Mouse (Mus musculus): ENCODE data around the gene Uvrag.
A peak's percentile ranks its signal among the peaks of the same experiment; 100 is the strongest.

The Uvrag gene

DNA sequence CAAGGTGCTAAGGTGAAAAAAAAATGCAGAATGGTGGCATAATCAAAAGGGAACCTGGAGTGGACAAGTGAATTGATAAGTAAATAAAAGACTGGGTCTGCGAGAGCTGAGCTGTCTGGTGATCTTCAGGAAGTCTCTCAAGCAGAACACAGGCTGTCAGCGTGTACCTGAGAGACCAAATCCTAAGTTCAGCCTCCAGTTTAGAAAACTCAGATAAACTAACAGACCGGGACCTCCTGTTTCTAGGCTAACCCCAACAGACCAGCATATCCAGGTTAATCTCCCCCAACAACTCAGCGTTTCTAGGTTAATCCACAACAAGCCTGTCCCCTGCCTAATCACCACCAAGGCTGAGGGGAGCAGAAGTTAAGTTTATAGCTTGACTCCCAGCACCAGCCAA is 87.3 kb downstream of the Uvrag start:
- DNase-seq = no peak

DNA sequence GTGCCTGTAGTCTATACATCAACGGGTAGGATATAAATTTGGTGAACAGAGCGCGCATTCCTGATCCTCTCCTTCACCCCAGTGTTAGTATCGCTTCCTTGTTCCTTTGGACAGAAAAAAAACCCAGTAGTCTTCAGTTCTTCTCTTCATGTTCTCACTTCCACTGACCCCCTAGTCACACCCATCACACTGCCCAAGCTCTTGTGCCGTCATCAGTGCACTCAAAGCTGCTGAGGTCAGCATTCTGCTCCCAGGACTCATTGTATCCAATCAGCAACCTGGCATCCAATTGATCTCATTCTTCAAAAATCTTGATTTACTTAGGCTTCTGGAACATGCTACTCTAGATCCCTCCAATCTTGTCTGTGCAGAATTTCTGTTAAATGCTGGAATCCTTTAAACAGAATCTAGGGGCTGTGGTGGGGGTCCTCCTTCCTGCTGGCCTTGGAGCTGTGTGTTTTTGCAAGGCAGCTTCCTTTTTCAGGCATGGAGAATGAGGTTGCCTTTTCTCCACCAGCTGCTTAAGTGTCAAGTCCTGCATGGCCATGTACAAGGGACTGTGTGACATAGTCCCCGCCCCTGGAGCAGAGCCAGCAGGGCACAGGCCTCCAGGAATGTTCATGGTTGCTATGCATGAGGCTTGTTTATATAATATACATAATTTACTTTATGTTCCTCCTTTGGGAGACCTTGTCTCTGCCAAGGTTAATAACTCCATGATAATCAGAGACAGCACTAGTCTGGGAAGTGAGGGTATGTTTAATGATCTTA is 88.3 kb downstream of the Uvrag start:
- no peak for DNase-seq

DNA sequence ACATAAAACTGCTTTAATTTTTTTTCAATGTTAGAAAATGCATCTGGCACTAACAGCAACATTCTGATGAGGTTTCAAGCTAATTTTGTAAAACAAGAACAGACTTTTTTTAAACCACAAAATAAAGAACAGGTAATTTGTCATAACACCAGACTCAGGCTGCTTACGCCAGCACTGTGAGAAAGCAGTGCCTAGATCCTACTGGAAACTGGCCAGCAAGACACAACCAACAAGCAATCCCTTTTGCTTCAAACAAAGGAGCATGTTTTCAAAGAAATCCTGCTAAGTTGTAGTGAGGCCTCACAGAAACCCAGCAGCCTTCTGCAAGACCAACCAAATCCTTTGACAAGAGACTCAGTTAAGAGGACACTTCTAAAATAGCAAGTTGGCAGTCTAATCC is 90.1 kb downstream of the Uvrag start:
- no peak for DNase-seq

DNA sequence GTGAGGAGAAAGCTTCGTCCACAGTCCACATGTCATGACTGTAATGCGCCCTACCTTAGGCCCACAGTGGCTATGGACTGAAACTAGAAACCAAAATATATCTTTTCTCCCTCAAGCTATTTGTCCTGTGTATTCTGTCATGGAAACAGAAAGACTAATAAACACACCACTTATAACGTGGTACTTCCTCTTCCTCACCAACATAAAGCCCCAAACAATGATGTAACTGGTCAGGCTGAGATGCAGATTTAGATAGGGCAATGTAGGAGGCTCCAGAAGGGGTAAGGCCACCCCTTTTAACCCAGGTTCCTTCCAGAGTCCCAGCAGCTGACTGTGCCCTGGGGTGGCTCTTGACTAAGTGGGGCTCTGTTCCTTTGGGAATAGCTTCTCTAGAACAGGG is 91.0 kb downstream of the Uvrag start:
- DNase-seq = no peak

DNA sequence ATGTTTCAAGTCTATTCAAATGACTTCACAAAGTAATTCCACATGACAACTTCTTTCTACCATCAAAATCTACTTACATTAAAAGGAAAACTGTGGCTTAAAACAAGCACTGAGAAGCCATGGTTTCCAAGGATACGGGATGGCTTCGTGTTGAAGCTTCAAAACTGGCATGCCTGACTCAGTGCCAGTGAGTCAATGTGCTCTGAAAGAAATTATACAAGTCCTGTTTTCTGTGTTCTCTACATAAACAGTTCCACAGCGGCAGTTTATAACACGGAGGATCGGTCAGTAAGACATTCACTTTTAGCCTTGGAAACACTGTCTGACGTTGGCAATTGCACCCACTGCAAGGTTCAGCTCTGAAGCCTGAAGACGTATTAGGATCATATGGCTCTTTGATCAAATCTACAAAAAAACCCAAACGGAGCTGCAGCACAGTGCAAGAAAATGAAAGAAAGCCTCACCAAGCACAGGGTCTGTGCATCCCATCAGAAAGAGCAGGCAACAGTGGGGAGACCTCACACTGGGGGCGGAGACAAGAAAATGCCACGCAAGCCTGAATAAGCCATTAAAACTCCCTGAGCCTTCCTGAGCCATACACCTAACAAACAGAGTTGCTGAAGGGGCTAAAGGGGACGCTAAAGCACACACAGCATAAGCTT is 94.3 kb downstream of the Uvrag start:
- no peak for DNase-seq

DNA sequence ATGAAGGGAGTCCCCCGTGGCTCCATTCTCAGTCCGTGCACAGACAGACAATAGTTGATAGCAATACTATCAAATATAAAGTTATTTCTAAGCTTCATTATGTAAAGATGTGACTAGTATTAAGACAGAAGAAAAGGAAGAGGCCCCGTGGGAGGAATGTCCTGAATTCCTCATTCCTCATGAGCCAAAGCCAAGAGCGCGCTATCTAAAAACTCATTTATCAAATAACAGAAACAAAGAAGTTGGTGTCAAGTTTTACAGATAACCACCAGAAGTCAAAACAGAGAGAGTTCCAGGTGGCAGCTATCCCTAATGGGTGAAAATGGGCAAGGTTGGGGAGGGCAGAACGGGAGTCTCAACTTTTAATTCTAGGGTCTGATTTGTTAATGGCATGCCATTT is 95.4 kb downstream of the Uvrag start:
- DNase-seq = no peak

DNA sequence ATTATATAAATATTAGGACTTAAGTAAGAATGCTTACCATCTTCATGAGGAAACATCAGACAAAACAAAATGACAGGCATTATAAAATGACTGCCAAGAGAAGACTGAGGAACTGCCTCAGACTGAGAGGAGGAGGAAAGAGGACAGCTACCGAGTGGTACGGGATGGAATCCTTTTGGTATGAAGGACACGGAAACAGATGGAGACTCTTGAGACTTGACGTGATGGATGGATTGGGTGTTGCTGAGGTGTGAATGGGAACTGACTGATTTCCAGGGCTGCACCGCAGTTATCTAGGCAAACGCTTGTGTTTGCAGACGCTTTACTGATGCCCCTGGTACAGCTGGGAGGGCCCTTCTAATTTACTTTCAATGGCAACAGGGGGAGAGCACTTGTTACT is 97.0 kb downstream of the Uvrag start:
- DNase-seq = no peak

DNA sequence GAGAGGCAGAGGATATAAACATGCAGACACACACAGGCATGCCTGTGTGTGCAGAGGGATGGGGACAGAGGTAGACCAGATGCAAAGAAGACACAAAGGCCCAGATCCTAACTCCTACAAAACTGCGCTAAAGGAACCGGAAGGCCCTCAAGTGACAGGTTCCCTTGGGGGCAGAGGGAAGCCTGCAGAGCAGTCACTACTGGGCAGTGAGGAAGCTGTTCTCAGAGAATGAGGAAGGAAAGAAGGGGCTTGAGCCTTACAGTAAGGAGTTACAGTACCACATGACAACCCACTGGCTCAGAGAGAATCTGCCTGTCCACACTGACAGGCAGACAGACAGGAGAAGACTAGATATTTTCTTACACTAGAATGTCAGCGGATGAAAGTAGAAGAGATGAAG is 97.6 kb downstream of the Uvrag start:
- no peak for DNase-seq

DNA sequence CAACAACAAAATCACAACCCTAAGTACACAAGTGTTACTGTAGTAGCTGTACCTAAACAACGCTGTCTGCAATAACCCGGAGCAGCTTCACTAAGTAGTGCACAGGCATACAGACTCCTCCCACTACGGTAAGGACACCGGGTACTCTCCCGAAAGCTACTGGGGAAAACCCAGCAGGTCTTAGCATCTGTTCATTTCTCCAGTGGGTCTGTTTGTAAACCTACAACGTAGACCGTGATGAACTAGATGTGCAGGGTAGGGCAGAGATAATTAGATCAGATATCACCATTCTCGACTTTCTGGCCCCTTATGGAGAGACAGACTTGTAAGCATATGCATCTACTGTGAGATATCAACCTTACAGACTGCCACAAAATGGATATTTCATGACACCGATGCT is 99.1 kb downstream of the Uvrag start:
- no peak for DNase-seq

DNA sequence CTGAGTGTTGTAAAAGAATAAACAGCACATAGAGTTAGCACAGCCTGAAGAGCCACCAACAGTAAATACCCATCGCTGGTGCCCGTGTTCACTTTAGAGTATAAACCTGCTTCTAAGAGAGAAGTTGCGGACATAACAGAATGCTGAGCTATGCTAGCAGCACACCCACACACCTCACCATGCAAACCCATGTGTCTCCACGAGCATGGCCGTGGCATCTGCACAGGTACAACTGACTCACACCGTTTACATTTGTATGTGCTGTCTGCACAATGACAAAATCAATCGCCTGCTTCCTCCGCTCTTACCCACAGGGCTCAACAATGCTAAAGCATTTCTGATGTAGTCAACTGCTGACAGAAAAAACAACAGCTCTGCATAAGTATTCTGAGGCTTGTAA is 101.0 kb downstream of the Uvrag start:
- no peak for DNase-seq

DNA sequence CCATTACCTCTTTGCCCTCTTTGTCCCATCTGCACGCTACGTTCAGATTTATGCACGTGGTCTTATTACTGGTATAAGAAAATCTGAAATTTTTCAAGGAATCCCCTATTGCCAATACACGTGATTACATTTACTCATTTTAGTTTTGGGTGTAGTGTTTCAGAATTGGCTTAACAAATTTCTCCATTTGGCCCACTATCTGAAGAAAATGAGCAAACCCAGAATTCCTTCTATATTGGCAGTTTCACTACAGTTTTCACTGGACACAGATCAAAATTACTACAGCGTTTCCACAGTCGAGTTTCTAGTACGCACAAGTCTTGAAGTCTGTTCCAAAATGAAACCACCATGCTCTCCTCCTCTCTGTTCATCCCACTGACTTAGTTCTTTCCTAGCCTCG is 104.7 kb downstream of the Uvrag start:
- DNase-seq = no peak

DNA sequence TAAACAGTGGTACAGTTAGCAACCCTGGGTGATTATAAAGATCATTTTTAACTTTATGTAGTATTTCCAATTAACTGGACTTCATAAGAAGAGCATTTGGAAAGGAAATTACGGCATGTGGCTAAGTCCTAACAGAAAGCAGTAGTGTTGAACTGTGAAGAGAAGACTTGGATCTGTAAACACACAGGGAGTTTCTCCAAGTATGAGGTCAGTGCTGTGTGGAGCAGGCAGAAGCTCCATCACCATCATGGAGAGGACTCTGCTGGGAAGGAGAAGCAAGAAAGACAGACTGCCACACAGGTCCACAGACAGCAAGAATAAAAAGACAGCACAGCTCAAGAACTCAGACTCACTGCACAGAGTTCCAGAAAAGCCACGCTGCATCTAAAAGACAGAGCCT is 106.0 kb downstream of the Uvrag start:
- no peak for DNase-seq

DNA sequence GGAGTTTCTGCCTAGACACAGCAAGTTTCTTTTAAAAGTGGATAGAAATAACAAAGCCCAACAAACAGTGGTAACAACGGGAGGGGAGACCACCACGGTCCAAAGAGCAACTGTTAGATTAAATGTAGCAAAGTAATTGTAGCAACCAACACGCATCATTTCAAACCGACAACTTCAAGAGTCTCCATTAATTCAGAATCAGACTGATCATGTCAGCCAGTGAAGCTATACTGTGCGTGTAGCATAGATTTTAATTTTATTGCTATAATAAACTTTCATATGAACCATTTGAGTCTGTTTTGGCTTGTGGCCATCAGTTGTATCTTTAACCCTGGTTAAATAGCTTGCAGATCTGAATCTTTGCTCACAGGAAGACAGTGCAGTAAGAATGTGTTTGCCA is 107.1 kb downstream of the Uvrag start:
- no peak for DNase-seq

DNA sequence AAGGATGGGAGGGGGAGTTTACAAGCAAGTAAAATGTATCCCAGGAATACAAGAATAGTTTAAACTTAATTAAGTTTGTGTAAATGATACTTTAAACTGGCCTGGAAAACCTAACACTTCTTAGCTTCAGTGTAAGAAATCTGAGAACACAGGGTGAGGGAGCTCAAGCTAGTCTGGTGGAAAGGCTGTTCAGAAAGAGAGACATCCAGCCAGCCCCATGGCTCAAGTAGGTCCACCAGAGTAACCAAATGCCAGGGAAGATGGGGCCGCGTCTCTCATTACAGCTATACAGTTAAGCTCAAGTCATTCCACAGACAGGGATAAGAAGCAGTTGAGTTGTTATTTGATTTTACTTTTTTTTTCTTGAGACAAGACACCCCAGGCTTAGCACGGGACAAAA is 107.6 kb downstream of the Uvrag start:
- no peak for DNase-seq

DNA sequence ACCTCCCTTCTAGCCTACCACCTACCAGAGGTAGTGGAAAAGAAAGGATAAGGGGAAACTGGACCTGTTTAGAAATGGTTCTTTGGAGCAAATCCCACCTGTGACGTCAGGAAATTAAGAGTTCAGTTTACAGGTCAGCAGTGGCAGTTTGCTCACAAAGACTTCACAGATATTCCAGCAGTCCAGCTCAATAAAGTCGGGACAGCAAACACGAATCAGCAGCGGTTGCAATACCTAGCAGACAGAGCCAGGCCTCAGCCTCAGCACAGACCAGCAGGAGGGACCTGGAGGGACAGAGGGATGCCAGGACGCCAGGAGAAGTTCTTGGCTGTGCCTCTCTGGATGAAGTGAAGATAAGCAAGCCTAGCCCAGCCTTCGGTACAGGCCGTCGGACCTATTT is 108.9 kb downstream of the Uvrag start:
- no peak for DNase-seq

DNA sequence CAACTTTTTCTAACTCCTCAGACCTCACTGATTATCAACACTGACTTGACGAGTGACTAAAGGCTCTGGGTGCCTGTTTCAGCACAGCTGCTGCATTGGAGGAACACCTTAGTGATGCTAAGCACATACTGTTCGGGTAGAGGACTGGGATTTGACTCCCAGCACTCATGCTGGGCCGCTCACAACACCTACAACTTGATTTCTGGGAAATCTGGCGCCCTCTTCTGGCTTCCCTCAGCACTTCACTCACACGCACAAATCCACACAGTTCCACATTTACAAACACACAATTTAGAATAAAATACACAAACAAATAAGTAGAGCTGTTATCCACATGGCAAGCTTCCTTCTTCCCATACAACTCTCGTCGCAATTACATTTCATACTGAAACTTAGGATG is 112.8 kb downstream of the Uvrag start:
- peak; percentile 14 for DNase-seq

DNA sequence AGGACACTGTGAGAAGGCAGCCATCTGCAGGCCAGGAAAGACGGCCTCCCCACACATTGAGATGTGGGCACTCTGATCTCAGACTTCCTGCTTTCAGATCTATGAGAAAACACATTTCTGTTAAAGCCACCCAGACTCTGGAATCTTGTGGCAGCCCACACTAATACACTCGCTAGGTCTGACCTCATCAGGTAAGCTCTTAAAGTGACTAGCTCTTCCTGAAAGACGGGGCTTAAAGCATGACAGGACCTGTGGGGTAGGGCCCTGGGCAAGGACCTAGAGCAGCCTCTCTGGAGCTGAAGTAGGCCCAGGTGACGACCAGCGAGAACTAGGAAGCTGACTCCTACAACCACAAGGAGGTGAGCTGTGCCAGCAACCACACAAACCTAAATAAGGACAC is 113.8 kb downstream of the Uvrag start:
- DNase-seq = peak; percentile 12

DNA sequence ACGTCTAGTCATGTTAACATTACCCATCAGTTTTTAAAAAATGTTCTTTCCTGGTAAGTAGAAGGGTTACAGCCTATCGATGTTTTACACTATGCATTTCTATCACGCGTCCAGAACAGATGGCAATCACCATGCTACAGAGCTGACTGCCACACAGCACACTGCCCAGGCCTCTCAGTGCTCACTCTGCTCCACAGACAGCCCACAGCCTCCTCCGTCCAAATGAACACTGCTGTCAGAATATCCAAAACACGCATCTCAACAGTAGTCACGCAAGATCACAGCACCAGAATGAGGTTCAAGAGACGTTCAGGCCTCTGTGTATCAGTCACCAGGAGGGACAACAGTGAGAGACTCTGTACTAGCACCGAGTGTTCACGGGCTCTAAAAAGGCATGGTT is 115.0 kb downstream of the Uvrag start:
- DNase-seq = no peak

DNA sequence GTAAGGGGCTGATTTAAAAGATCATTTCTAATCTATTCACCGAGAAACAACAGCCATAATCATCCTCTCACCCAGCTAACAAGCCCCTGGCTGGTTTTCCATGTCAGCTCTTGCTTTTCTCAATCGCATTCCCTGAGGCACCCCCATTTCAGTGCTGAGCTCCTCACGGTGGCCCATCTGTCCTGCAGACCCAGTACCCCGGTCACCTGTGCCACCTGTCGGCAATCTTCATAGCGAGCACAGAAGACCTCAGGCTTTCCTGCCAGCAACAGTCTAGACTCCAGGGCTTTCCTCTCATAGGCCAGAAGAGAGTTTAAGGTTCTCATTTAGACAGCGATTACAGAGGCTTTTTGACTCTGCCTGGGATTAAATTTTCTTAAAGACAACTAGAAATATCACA is 115.7 kb downstream of the Uvrag start:
- DNase-seq = no peak

DNA sequence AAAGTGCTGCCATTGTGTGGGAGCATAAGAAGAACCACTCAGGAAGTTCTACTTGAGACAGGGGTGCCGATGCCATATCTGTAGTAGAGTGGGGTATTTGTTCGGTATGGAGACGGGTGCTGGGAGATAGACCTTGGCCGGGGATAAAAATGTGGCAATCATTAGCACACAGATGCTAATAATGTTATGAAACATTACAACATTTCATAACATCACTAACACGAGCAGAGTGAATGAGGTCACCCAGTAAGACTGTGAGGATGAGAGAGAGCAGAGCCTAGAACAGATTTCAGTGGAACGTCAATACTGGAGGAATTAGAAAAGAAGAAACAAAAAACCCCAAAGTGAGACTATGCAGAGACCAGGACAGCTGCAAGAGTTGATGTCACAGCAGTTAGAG is 116.2 kb downstream of the Uvrag start:
- DNase-seq = no peak

DNA sequence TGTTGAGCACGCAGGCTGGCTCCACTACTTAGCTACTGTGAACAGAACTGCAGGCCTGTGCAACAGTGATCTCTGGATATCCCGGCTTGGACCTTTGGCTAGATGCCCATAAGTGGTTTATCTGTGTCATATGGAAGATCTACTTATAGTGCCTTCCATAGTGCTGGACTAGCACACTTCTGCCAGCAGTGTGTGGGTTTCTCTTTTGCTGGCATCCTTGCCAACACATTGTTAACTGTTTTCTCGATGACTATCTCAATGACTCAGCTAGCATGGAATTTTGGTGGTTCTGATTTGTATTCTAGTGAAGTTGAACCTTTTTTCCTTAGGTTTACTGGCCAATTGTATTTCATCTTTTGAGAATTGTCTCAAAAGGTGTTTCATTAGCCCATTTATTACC is 117.0 kb downstream of the Uvrag start:
- no peak for DNase-seq

DNA sequence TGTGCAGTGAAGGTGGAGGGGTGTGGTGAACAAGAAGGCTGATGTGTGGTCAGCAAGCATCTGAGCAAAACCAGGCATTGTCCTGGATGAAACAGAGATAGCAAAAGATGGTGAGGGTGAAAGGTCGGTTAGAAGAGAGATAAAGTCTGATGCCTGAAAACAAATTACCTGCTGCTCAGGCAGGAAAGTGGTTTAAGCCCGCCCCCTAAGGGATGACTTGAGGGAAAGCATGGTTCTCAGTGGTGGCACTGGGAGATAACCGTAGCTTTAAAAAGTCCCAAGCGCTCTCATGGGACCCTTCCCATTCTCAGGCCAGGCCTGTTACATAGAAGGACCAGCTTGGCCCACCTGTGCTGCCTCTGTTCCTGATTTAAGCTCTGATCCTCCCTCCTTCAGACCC is 119.7 kb downstream of the Uvrag start:
- peak; percentile 10 for DNase-seq

DNA sequence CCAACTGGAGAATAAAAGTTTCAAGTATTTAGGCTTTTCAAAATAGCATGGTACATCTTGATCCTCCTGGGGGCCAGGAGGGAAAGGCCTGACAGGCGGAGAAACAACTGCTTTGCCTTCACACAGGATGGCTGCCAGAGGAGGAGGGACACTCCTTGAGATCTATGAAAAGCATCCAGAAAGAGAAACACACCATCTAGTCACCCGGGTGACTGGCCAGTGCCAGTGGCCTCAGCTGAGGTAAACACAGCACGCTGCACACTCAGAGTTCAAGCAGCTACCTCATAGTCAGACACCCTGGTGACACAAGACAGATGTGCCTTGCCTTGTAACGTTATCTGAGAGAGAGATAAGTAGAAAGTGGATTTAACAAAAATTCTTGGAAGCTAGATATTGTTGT is 120.6 kb downstream of the Uvrag start:
- no peak for DNase-seq

DNA sequence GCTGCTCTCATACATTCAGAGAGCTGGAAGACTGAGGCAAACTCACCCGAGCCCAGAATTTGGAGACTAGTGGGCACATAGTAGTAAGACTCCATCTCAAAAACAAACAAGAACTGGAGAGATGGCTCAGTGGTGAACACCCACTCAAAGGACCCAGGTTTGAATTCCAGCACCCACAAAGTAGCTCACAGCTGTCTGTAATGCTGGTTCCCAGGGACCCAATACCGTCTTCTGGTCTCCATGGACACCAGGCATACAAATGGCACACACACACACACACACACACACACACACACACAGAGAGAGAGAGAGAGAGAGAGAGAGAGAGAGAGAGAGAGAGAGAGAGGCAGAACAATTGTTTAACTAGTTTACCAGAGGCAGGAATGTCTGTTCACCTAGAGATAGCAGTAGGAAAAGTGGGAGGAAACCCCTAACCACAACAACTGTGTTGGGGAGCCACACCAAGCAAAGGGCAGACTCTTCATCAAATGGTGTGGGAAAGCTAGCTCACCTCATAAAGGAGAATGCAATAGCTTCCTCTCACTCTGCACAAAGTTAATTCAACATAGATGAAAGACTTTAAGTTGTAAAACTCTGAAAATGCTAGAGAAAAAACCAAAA is 123.6 kb downstream of the Uvrag start:
- DNase-seq = no peak

DNA sequence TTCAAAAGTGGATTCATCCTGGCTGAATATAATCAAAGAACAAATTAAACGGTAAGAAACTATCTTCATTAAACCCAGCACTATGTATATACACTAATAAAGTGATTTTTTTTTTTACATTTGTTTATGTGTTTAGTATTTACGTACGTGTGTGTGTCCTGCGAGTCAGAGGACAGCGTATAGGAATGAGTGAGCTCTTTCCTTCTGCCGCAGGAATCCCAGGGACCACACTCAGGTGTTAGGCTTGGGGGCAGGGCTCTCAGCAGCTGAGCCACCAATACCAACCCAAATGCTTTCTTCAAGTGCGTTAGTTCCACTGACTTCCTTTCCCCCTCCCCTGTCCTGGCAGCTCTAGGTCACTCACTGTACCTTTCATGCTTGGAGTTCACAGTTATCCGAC is 125.0 kb downstream of the Uvrag start:
- no peak for DNase-seq

Measured in thymus, postnatal 14 days (tissue).